Mouse (Mus musculus) CH12.LX (cell line): ENCODE measurements around the gene Gal3st3. TPM values are rescaled to one million over a fixed set of nuclear protein-coding genes. Genes with fewer than 3 reads are reported as not detected.

Experiments
- DNase-seq: peaks from one replicate; pipeline ENCODE4 v3.0.0-alpha.2; 2013; ENCODE audit errors: extremely low read depth
- H3K27ac ChIP-seq: 2 replicates; pipeline ENCODE4 v1.5.1; 2012; ENCODE audit warnings: low read depth, mild to moderate bottlenecking, control low read depth, moderate library complexity; ENCODE audit not compliant: insufficient read depth
- H3K27me3 ChIP-seq: replicated peaks from 2 replicates; pipeline ENCODE3; 2012; ENCODE audit warnings: inconsistent platforms
- H3K36me3 ChIP-seq, 2 experiments: replicated peaks in 1 of 2; 2 replicates each; pipeline versions ENCODE3 to v1.6.1; 2012; ENCODE audit warnings: inconsistent platforms in 1 of 2, low read length in 1 of 2, mild to moderate bottlenecking in 1 of 2, mixed read lengths in 1 of 2, moderate library complexity in 1 of 2; ENCODE audit not compliant: control insufficient read depth in 1 of 2, insufficient read depth in 1 of 2
- H3K4me1 ChIP-seq, 2 experiments: 2 replicates each; pipeline ENCODE4 v1.6.1; 2012; ENCODE audit warnings: inconsistent platforms in 1 of 2, moderate library complexity in 1 of 2; ENCODE audit not compliant: insufficient read depth in 2 of 2, control insufficient read depth in 1 of 2
- H3K4me2 ChIP-seq: 2 replicates; pipeline ENCODE4 v1.6.1; 2012; ENCODE audit warnings: low read depth, mild to moderate bottlenecking, control low read depth; ENCODE audit not compliant: poor library complexity, insufficient read depth, severe bottlenecking
- H3K4me3 ChIP-seq, 3 experiments: fragments of 150-350 bp in 1 of 3; sonication (generic) in 1 of 3; replicated peaks in 1 of 3; 2 replicates each; pipeline versions ENCODE3 to v1.5.1; 2011 to 2012; ENCODE audit warnings: low read depth in 2 of 3, low read length in 2 of 3, mild to moderate bottlenecking in 2 of 3, moderate library complexity in 2 of 3, control low read depth in 1 of 3, improper control_type of control experiment in 1 of 3, inconsistent platforms in 1 of 3, mixed read lengths in 1 of 3; ENCODE audit not compliant: poor library complexity in 1 of 3
- H3K79me2 ChIP-seq: replicated peaks from 2 replicates; pipeline ENCODE4 v1.6.1; 2012; ENCODE audit warnings: mild to moderate bottlenecking, moderate library complexity; ENCODE audit not compliant: control insufficient read depth, poor library complexity, insufficient read depth, severe bottlenecking; ENCODE audit errors: extremely low read depth
- H3K9ac ChIP-seq: 2 replicates; pipeline ENCODE4 v1.6.1; 2012; ENCODE audit warnings: low read depth, mild to moderate bottlenecking, control low read depth, moderate library complexity; ENCODE audit not compliant: insufficient read depth
- H3K9me3 ChIP-seq: replicated peaks from 2 replicates; pipeline ENCODE3; 2012; ENCODE audit warnings: low read length, inconsistent platforms, mixed read lengths
- BHLHE40 ChIP-seq: IDR thresholded peaks from 2 replicates; pipeline ENCODE4 v1.6.1; 2011; ENCODE audit warnings: mild to moderate bottlenecking, low read depth, low read length, improper control_type of control experiment
- CHD1 ChIP-seq: IDR thresholded peaks from 2 replicates; pipeline ENCODE4 v1.6.1; 2012; ENCODE audit warnings: low read depth, low read length, improper control_type of control experiment, inconsistent platforms
- CHD2 ChIP-seq: IDR thresholded peaks from 2 replicates; pipeline ENCODE4 v1.6.1; 2011; ENCODE audit warnings: low read length, improper control_type of control experiment
- E2F4 ChIP-seq: IDR thresholded peaks from 2 replicates; pipeline ENCODE4 v1.6.1; 2011; ENCODE audit warnings: low read depth, low read length, improper control_type of control experiment; ENCODE audit not compliant: insufficient replicate concordance
- ELF1 ChIP-seq: IDR thresholded peaks from 2 replicates; pipeline ENCODE4 v1.6.1; 2014; ENCODE audit warnings: low read depth, mild to moderate bottlenecking, inconsistent platforms, low read length, improper control_type of control experiment
- EP300 ChIP-seq: IDR thresholded peaks from 2 replicates; pipeline ENCODE4 v1.6.1; 2011; ENCODE audit warnings: low read length, improper control_type of control experiment
- ETS1 ChIP-seq: conservative IDR thresholded peaks from 2 replicates; pipeline ENCODE4 v1.6.1; 2012; ENCODE audit warnings: low read depth, mild to moderate bottlenecking, inconsistent platforms, low read length, improper control_type of control experiment, moderate library complexity
- GABPA ChIP-seq: IDR thresholded peaks from 2 replicates; pipeline ENCODE4 v1.6.1; 2012; ENCODE audit warnings: low read depth, low read length, improper control_type of control experiment, inconsistent platforms; ENCODE audit not compliant: insufficient replicate concordance
- HCFC1 ChIP-seq: IDR thresholded peaks from 2 replicates; pipeline ENCODE4 v1.6.1; 2012; ENCODE audit warnings: low read depth, mild to moderate bottlenecking, inconsistent platforms, low read length, improper control_type of control experiment
- IRF4 ChIP-seq: IDR thresholded peaks from 2 replicates; pipeline ENCODE4 v1.6.1; 2014; ENCODE audit warnings: low read depth, mild to moderate bottlenecking, inconsistent platforms, low read length, improper control_type of control experiment
- JUN ChIP-seq: IDR thresholded peaks from 2 replicates; pipeline ENCODE4 v1.6.1; 2011; ENCODE audit warnings: low read depth, mild to moderate bottlenecking, low read length, improper control_type of control experiment, moderate library complexity; ENCODE audit not compliant: insufficient read depth
- JUND ChIP-seq: conservative IDR thresholded peaks from 2 replicates; pipeline ENCODE4 v1.6.1; 2011; ENCODE audit warnings: low read depth, low read length, improper control_type of control experiment
- KAT2A ChIP-seq: IDR thresholded peaks from 2 replicates; pipeline ENCODE4 v1.6.1; 2012; ENCODE audit warnings: low read length, improper control_type of control experiment, inconsistent platforms; ENCODE audit not compliant: insufficient replicate concordance
- MAX ChIP-seq: IDR thresholded peaks from 2 replicates; pipeline ENCODE4 v1.6.1; 2011; ENCODE audit warnings: low read length, improper control_type of control experiment
- MAZ ChIP-seq: IDR thresholded peaks from 2 replicates; pipeline ENCODE4 v1.6.1; 2012; ENCODE audit warnings: low read depth, mild to moderate bottlenecking, inconsistent platforms, low read length, improper control_type of control experiment, moderate library complexity
- MEF2A ChIP-seq: IDR thresholded peaks from 2 replicates; pipeline ENCODE4 v1.6.1; 2014; ENCODE audit warnings: low read depth, mild to moderate bottlenecking, inconsistent platforms, low read length, improper control_type of control experiment, borderline replicate concordance
- MXI1 ChIP-seq: IDR thresholded peaks from 2 replicates; pipeline ENCODE4 v1.6.1; 2011; ENCODE audit warnings: mild to moderate bottlenecking, low read depth, low read length, improper control_type of control experiment
- MYC ChIP-seq: IDR thresholded peaks from 2 replicates; pipeline ENCODE4 v1.6.1; 2011; ENCODE audit warnings: low read depth, mild to moderate bottlenecking, improper control_type of control experiment, low read length
- NELFE ChIP-seq: IDR thresholded peaks from 2 replicates; pipeline ENCODE4 v1.6.1; 2011; ENCODE audit warnings: low read depth, low read length, improper control_type of control experiment
- NRF1 ChIP-seq: IDR thresholded peaks from 2 replicates; pipeline ENCODE4 v1.6.1; 2014; ENCODE audit warnings: low read depth, mild to moderate bottlenecking, inconsistent platforms, low read length, improper control_type of control experiment, moderate library complexity
- PAX5 ChIP-seq: IDR thresholded peaks from 2 replicates; pipeline ENCODE4 v1.6.1; 2012; ENCODE audit warnings: low read length, inconsistent platforms, mixed read lengths
- POLR2A ChIP-seq: IDR thresholded peaks from 2 replicates; pipeline ENCODE4 v1.6.1; 2011; ENCODE audit warnings: low read depth, mild to moderate bottlenecking, improper control_type of control experiment, low read length
- POLR2AphosphoS2 ChIP-seq: IDR thresholded peaks from 2 replicates; pipeline ENCODE4 v1.6.1; 2011; ENCODE audit warnings: low read depth, low read length, improper control_type of control experiment
- RAD21 ChIP-seq: IDR thresholded peaks from 2 replicates; pipeline ENCODE4 v1.6.1; 2011; ENCODE audit warnings: low read depth, mild to moderate bottlenecking, low read length, improper control_type of control experiment, moderate library complexity
- SMC3 ChIP-seq: IDR thresholded peaks from 2 replicates; pipeline ENCODE4 v1.6.1; 2011; ENCODE audit warnings: low read depth, low read length, improper control_type of control experiment
- TBP ChIP-seq: conservative IDR thresholded peaks from 2 replicates; pipeline ENCODE4 v1.6.1; 2011; ENCODE audit warnings: low read depth, low read length, improper control_type of control experiment
- TCF12 ChIP-seq: IDR thresholded peaks from 2 replicates; pipeline ENCODE4 v1.6.1; 2014; ENCODE audit warnings: low read depth, mild to moderate bottlenecking, inconsistent platforms, low read length, improper control_type of control experiment
- UBTF ChIP-seq: IDR thresholded peaks from 2 replicates; pipeline ENCODE4 v1.6.1; 2012; ENCODE audit warnings: low read depth, mild to moderate bottlenecking, inconsistent platforms, low read length, improper control_type of control experiment, moderate library complexity
- ZKSCAN1 ChIP-seq: IDR thresholded peaks from 2 replicates; pipeline ENCODE4 v1.6.1; 2012; ENCODE audit warnings: low read depth, inconsistent platforms, low read length, improper control_type of control experiment, borderline replicate concordance
- ZMIZ1 ChIP-seq: IDR thresholded peaks from 2 replicates; pipeline ENCODE4 v1.6.1; 2012; ENCODE audit warnings: low read depth, mild to moderate bottlenecking, inconsistent platforms, low read length, improper control_type of control experiment
- ZNF384 ChIP-seq: IDR thresholded peaks from 2 replicates; pipeline ENCODE4 v1.6.1; 2012; ENCODE audit warnings: low read depth, low read length, improper control_type of control experiment, inconsistent platforms
- dilution Hi-C: fragments of 300-500 bp; cut with MboI; formaldehyde crosslinking; loops from 2 replicates; pipeline ENCODE4 v1.14.3; 2020; ENCODE audit warnings: low sequenced_read_pairs; ENCODE audit not compliant: extremely low pct_unique_long_range_greater_than_20kb, extremely low pct_ligation_motif_present
- in situ Hi-C: fragments of 300-500 bp; cut with MboI; formaldehyde crosslinking; loops from 3 replicates; pipeline ENCODE4 v1.14.3; 2019; ENCODE audit warnings: low sequenced_read_pairs, low pct_ligation_motif_present, low pct_unique_long_range_greater_than_20kb, mixed read lengths
- polyA plus RNA-seq: library from polyadenylated mRNA; unstranded; fragments of >175 nt; gene quantifications from 2 replicates; pipeline ENCODE4 v1.2.1, GENCODE M21; 2012; ENCODE audit warnings: low read depth; ENCODE audit not compliant: insufficient read length
- total RNA-seq, 2 experiments: library from RNA; depleted of rRNA; stranded (reverse); fragments of 300-350 nt in 1 of 2; fragments of >200 nt in 1 of 2; gene quantifications; 2 replicates each; pipeline ENCODE4 v1.2.3; 2012 to 2014

Gene Gal3st3
- total and polyA plus RNA-seq, 3 experiments: not detected

- in situ Hi-C loops: loop anchor here (5.0 kb wide), 2 partner anchors 32 to 68 kb away; partner anchors contain the start of gene Tsga10ip
- H3K4me3 ChIP-seq: no peak overlapping the region
- dilution Hi-C loops: no loop called here
Measured at GRCm38 (mm10) chr19:5334741-5335140, 36.6 kb downstream of the Gal3st3 start.

GRCm38 (mm10) chr19:5335441-5335840 lies 37.3 kb downstream of the Gal3st3 start, which contains the start of gene Catsper1:
TSS of gene Catsper1 (plus strand) at chr19:5335741.
- dilution Hi-C loops (no loop called here), in situ Hi-C loops (loop anchor here (5.0 kb wide), 2 partner anchors 33 to 67 kb away; partner anchors contain the start of gene Tsga10ip)
- Histone ChIP-seq H3K9me3 (no peaks in the 10 kb centered on the region), H3K36me3 (no peaks in the 10 kb centered on the region), H3K27me3 (no peaks in the 10 kb centered on the region), H3K27ac (no peak within 1 kb of the TSS), H3K4me1 (peaks cover 3 to 4% of the 10 kb centered on the region in 2 experiments; a peak in 2 of 4 replicates)
- TF ChIP-seq MAZ (no peak), ZKSCAN1 (no peak), NELFE (no peak), HCFC1 (no peak), MEF2A (no peak), MXI1 (no peak), ELF1 (no peak), CHD1 (no peak), POLR2AphosphoS2 (no peak), JUND (no peak), TCF12 (no peak), MAX (no peak), BHLHE40 (no peak), UBTF (no peak), CHD2 (no peak), ETS1 (no peak), KAT2A (no peak), E2F4 (no peak), JUN (no peak), ZMIZ1 (no peak)
- TF ChIP-seq, all 38 proteins: peak for 0
- no peak for DNase-seq
- no peak within 1 kb of the TSS for H3K9ac ChIP-seq
- H3K4me3 ChIP-seq: no peak within 1 kb of the TSS
- H3K79me2 ChIP-seq: no peaks in the 10 kb centered on the region
- H3K4me2 ChIP-seq: no peak within 1 kb of the TSS

More at GRCm38 (mm10) chr19:5334741-5335140, 36.6 kb downstream of the Gal3st3 start:
- Histone ChIP-seq H3K4me1 (peaks cover 3 to 4% of the 10 kb centered on the region in 2 experiments; a peak in 2 of 4 replicates), H3K79me2 (no peaks in the 10 kb centered on the region), H3K4me2 (no peak overlapping the region), H3K27me3 (no peaks in the 10 kb centered on the region), H3K9ac (no peak overlapping the region), H3K9me3 (no peaks in the 10 kb centered on the region), H3K36me3 (no peaks in the 10 kb centered on the region), H3K27ac (no peak overlapping the region)
- DNase-seq: no peak
- TF ChIP-seq IRF4 (no peak), CHD1 (no peak), SMC3 (no peak), NELFE (no peak), JUND (no peak), POLR2A (no peak), RAD21 (no peak), PAX5 (no peak), MAZ (no peak), NRF1 (no peak), UBTF (no peak), MAX (no peak), MYC (no peak), MXI1 (no peak), TBP (no peak), EP300 (no peak), E2F4 (no peak), GABPA (no peak), MEF2A (no peak), ZNF384 (no peak)
